Mouse (Mus musculus) forebrain, embryonic 11.5 days (tissue): ENCODE measurements around the gene Atg4b. TPM values are rescaled to one million over a fixed set of nuclear protein-coding genes. Genes with fewer than 3 reads are reported as not detected.
"Not testable (repeated sequence)": the region's sequence is repeated elsewhere in the genome, so short reads cannot be mapped to it uniquely, and the experiment has no call there.

Source experiments
- ATAC-seq: fragments of 200-750 bp; cut with Nextera tagmentation; replicated peaks from 2 replicates; pipeline ENCODE4 v1.8.0; 2017; ENCODE audit warnings: moderate TSS enrichment; ENCODE audit not compliant: low FRiP score
- DNase-seq: peaks from one replicate; pipeline ENCODE4 v3.0.0-alpha.2; 2017; ENCODE audit warnings: low spot score
- H3K27ac ChIP-seq: fragments of 300-500 bp; sonication (generic); 2 replicates; pipeline ENCODE4 v1.5.1; 2014; ENCODE audit warnings: low read depth, low read length
- H3K27me3 ChIP-seq: fragments of 300-500 bp; sonication (generic); 2 replicates; pipeline ENCODE4 v1.6.1; 2014; ENCODE audit warnings: mild to moderate bottlenecking, low read length, mixed read lengths; ENCODE audit not compliant: control insufficient read depth, insufficient read depth
- H3K36me3 ChIP-seq: fragments of 300-500 bp; sonication (generic); 2 replicates; pipeline ENCODE4 v1.6.1; 2014; ENCODE audit warnings: mild to moderate bottlenecking, low read length, moderate library complexity, mixed read lengths; ENCODE audit not compliant: control insufficient read depth, insufficient read depth
- H3K4me1 ChIP-seq: fragments of 300-500 bp; sonication (generic); replicated peaks from 2 replicates; pipeline ENCODE4 v1.6.1; 2014; ENCODE audit warnings: low read length, mixed read lengths; ENCODE audit not compliant: control insufficient read depth, insufficient read depth
- H3K4me2 ChIP-seq: fragments of 300-500 bp; sonication (generic); 2 replicates; pipeline ENCODE4 v1.6.1; 2014; ENCODE audit warnings: low read depth, mild to moderate bottlenecking, low read length, moderate library complexity, mixed read lengths; ENCODE audit not compliant: severe bottlenecking
- H3K4me3 ChIP-seq: fragments of 300-500 bp; sonication (generic); 2 replicates; pipeline ENCODE4 v1.5.1; 2014; ENCODE audit warnings: low read depth, low read length
- H3K9ac ChIP-seq: fragments of 300-500 bp; sonication (generic); 2 replicates; pipeline ENCODE4 v1.6.1; 2014; ENCODE audit warnings: low read length
- H3K9me3 ChIP-seq: fragments of 300-500 bp; sonication (generic); 2 replicates; pipeline ENCODE4 v1.6.1; 2016; ENCODE audit warnings: low read length, mixed read lengths; ENCODE audit not compliant: control insufficient read depth
- WGBS: fragments of 180-500 bp; shearing (Covaris S2); extraction: QIAGEN DNeasy Blood & Tissue Kit; methylation state at CpG from one replicate; pipeline ENCODE4 v1.1.7; 2014; 5-methylcytosine and 5-hydroxymethylcytosine counted together
- polyA plus RNA-seq: library from polyadenylated mRNA; unstranded; fragments of >200 nt; fragmentation: Nextera tagmentation; extraction: Ambion mirVana; gene quantifications from 2 replicates; pipeline ENCODE4 v1.2.1, GENCODE M21; 2014

The Atg4b gene
- polyA plus RNA-seq, 1 experiment from 2014 or later = 93.3 TPM

DNA sequence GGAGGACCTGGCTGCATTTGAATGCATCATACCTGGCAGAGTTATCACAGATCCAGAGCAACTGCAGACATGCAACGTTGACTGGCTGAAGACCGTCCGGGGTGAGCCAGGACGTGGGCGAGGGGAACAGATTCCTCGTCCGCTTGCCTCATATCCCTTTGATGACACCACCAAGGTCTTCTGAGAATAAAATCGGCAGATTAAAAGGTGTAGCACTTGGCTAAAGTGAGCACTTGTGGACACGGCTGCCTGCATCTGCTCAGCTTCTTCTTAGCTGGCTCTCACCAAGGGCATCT is 75.2 kb downstream of the Atg4b start:
- no peak for ATAC-seq
- H3K4me2 ChIP-seq = peak overlapping the region; percentile 78; the same call in 1 of the 2 replicates
- no peak overlapping the region for H3K27ac ChIP-seq
- DNase-seq = no peak
- no peaks in the 10 kb centered on the region for H3K9me3 ChIP-seq
- H3K4me1 ChIP-seq = no peaks in the 10 kb centered on the region; the same call in 1 of the 2 replicates
- no peaks in the 10 kb centered on the region for H3K27me3 ChIP-seq
- no peak overlapping the region for H3K4me3 ChIP-seq
- no peaks in the 10 kb centered on the region for H3K36me3 ChIP-seq
- H3K9ac ChIP-seq = no peak overlapping the region
- WGBS = 97% methylated on average over 9 of the region's 9 CpGs

DNA sequence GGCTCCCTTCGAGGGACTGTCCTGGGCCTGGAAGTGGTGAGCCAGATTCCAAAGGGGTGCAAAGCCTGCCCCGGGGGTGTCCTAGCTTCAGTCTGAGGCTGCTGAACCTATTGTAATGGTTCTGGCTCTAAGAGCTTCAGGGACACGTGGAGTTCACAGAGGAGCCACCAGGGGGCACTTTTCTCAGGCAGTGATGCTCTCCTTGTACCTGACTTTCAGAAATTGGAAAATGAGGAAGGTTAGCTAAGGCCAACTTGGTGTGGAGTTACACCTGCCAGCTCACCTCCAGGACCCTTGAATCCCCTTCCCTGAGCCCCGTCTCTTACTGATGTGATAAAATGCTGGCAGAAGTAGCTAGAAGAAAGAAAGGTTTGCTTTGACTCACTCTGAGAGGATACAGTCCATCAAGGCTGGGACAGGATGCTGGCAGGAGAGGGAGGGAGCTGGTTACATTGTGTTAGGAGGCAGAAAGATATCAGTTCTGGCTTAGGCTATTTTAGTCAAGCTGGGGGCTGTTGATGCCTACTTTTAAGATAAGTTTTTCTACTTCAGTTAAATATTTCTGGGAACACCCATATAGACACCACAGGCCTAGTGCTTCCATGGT is 81.6 kb downstream of the Atg4b start:
- H3K27me3 ChIP-seq, H3K4me1 ChIP-seq, H3K4me2 ChIP-seq, DNase-seq, H3K4me3 ChIP-seq, H3K9me3 ChIP-seq, H3K27ac ChIP-seq, H3K9ac ChIP-seq, H3K36me3 ChIP-seq: not testable (repeated sequence)
- peak; percentile 51 for ATAC-seq
- WGBS = 83% methylated on average over 1 of the region's 4 CpGs

DNA sequence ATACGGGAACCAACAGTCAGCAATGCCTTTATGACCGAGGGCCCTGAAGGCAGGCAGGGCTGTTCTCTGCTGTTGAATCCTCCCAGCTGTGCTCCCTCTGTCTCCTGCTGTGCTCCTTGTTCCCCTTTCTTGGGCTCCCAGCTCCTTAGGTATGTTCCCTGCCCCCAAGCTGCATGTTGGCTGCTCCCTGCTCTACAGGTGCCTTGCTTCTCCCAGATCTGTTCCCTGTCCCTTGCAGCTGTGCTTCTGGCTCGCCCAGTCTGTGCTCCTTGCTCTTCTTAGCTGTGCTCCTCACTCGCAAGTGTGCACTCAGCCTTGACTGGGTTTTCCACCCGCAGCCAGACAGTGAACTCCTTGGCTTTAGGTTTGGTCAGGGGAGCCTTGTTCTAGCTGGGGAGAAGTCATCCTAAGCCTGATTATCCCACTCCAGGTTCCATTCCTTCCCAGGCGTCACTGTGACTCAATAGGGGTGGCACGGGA is 83.4 kb downstream of the Atg4b start:
- Histone ChIP-seq H3K9me3 (no peaks in the 10 kb centered on the region), H3K9ac (no peak overlapping the region), H3K27me3 (no peaks in the 10 kb centered on the region), H3K36me3 (no peaks in the 10 kb centered on the region), H3K4me2 (no peak overlapping the region), H3K27ac (no peak overlapping the region), H3K4me3 (no peak overlapping the region), H3K4me1 (no peaks in the 10 kb centered on the region)
- no peak for ATAC-seq
- 91% methylated on average over 7 of the region's 7 CpGs for WGBS
- no peak for DNase-seq

DNA sequence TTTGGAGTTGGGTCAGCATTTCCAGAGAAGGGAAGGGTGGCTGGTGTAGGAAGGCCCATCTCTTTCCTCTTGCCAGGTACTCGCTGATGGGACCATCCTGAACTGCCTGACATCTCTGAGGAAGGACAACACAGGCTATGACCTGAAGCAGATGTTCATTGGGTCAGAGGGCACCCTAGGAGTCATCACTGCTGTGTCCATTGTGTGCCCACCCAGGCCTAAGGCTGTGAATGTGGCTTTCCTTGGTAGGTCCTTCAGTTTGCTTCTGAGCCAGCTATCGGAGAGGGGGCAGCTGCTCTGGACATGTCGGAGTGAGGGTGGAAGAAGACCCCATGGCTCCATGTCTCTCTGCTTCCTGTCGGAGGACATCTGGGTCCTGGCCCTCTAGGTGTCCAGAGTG is 83.9 kb downstream of the Atg4b start:
- no peak for DNase-seq
- Histone ChIP-seq H3K36me3 (no peaks in the 10 kb centered on the region), H3K4me2 (no peak overlapping the region), H3K27me3 (no peaks in the 10 kb centered on the region), H3K4me1 (no peaks in the 10 kb centered on the region), H3K9ac (no peak overlapping the region), H3K9me3 (no peaks in the 10 kb centered on the region), H3K27ac (no peak overlapping the region), H3K4me3 (no peak overlapping the region)
- WGBS = 99% methylated on average over 4 of the region's 4 CpGs
- no peak for ATAC-seq

DNA sequence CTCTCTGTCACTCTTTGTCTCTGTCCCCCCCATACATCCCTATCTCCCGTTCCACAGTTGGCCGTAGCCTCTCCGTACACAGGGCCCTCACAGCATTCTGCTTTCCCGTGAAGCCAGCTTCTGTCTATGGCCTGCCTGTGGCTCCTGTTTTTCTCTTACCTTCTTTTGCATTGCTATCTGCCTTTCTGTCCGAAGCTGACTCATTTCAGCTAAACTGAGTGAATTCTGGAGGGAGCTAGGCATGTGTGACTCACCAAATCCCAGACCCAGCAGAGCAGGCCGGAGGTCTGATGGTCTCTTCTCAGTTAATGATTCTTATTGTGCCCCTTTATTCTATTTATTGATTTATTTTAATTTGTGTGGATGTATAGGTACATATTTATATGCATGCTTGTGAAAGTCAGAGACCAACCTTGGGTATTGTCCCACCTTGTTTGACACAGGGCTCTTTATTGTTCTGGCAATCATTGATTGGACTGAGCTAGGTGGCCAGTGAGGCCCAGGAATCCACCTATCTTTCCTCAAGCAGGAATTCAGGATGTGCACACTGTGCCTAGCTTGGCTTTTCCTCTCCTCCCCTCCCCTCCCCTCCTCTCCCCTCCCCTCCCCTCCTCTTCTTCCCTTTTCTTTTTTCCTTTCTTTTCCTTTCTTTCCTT is 84.7 kb downstream of the Atg4b start:
- Histone ChIP-seq H3K9ac (no peak overlapping the region), H3K9me3 (no peaks in the 10 kb centered on the region), H3K4me3 (no peak overlapping the region), H3K27me3 (no peaks in the 10 kb centered on the region), H3K4me1 (no peaks in the 10 kb centered on the region), H3K4me2 (no peak overlapping the region), H3K36me3 (no peaks in the 10 kb centered on the region), H3K27ac (no peak overlapping the region)
- no peak for ATAC-seq
- WGBS = 92% methylated on average over 6 of the region's 6 CpGs
- no peak for DNase-seq

DNA sequence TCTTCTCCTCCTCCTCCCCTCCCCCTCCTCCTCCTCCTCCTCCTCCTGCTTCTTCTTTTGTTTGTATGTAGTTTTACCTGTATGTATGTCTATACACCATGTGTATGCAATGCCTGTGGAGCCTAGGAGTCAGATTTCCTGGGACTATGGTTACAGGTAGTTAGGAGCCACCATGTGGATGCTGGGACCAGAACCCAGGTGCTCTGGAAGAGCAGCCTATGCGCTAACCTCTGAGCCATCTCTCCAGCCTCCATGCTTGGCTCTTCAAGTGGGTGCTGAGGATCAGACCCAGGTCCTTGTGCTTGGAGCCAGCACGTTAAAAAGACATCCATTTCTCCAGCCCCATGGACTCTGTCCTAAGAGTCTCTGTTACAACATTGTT is 85.2 kb downstream of the Atg4b start:
- no peak overlapping the region for H3K4me3 ChIP-seq
- H3K9ac ChIP-seq = no peak overlapping the region
- no peaks in the 10 kb centered on the region for H3K9me3 ChIP-seq
- H3K4me2 ChIP-seq = no peak overlapping the region
- ATAC-seq (no peak), DNase-seq (no peak)
- H3K4me1 ChIP-seq = no peaks in the 10 kb centered on the region
- no peaks in the 10 kb centered on the region for H3K36me3 ChIP-seq
- WGBS = 94% methylated on average over 2 of the region's 2 CpGs
- H3K27me3 ChIP-seq = no peaks in the 10 kb centered on the region
- no peak overlapping the region for H3K27ac ChIP-seq

DNA sequence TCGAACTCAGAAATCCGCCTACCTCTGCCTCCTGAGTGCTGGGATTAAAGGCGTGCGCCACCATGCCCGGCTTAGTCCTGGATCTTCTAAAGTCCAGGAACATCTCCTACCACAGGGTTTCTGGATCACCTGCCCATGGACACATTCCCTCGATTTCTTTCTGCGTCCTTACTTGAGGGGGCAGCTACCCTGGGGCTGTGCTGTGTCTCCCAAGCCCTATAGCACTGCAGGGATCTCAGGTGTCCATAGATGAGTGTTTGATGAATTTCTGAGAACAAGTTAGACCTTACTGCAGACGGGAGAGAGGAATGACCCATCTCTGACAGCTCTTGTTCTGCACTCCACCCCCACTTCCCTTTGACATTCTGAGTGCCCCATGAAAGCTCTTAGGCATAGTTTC is 86.0 kb downstream of the Atg4b start:
- DNase-seq (no peak), ATAC-seq (no peak)
- Histone ChIP-seq H3K4me1 (no peaks in the 10 kb centered on the region), H3K27ac (no peak overlapping the region), H3K4me2 (no peak overlapping the region), H3K36me3 (no peaks in the 10 kb centered on the region), H3K9me3 (no peaks in the 10 kb centered on the region), H3K9ac (no peak overlapping the region), H3K4me3 (no peak overlapping the region), H3K27me3 (no peaks in the 10 kb centered on the region)
- WGBS = 91% methylated on average over 6 of the region's 8 CpGs

DNA sequence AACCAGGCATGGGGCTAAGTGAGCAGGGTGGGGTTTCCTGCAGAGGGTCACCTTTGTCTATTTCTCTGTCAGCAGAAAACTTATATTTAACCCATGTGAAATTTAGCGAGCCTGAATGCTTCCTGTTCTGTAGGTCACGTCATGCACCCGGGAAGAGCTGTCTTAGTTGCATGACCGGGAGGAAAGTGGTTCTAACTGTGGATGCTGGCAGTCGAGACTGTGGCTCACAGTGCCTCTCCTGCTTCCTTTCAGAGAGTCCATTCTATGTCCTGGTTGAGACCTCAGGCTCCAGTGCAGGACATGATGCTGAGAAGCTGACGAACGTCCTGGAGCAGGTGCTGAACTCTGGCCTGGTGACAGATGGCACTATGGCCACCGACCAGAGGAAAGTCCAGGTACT is 87.3 kb downstream of the Atg4b start:
- not testable (repeated sequence) for DNase-seq, H3K9me3 ChIP-seq, H3K27ac ChIP-seq, ATAC-seq, H3K4me3 ChIP-seq, H3K4me1 ChIP-seq, H3K27me3 ChIP-seq, H3K4me2 ChIP-seq, H3K36me3 ChIP-seq, H3K9ac ChIP-seq
- WGBS = 90% methylated on average over 7 of the region's 8 CpGs
